Mouse (Mus musculus): ENCODE results near the gene Spaar. TPM values are rescaled to one million over a fixed set of nuclear protein-coding genes. Genes with fewer than 3 reads are reported as not detected.
A peak's percentile ranks its signal among the peaks of the same experiment; 100 is the strongest.

Spaar gene
- polyA plus RNA-seq, 1 experiment from 2014 or later: not detected

DNA sequence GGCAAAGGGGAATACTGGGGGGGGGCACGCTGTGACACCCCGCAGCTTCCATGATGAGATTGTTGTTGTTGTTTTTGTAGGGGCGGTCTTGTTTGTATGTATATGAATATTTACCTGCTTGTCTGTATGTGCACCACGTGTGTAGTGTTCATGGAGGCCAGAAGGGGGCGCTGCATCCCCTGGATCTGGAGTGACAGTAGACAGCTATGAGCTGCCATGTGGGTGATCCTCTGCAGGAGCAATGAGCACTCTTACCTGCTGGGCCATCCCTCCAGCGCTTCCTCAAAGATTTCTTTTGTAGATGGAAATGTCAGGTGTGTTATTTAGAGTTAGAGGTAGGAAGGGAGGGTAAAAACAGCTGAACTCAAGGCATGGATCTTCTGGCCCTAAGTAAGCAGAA is 26.4 kb upstream of the Spaar start:
- no peak overlapping the region for H3K9ac ChIP-seq (ENCODE audit: low read depth, low read length)
- H3K27ac ChIP-seq (ENCODE audit: low read depth, low read length): no peak overlapping the region
- H3K36me3 ChIP-seq (ENCODE audit: control insufficient read depth, insufficient read depth, low read length): no peaks in the 10 kb centered on the region
- ATAC-seq (replicated peaks; ENCODE audit: low FRiP score): no peak
- no peak overlapping the region for H3K4me3 ChIP-seq (ENCODE audit: low read depth, low read length)
- H3K27me3 ChIP-seq (replicated peaks; ENCODE audit: control insufficient read depth, insufficient read depth, low read length): 0 out of 2 replicates have a peak, but pooled peaks cover 2% of the 10 kb centered on the region
- H3K4me1 ChIP-seq (replicated peaks; ENCODE audit: control insufficient read depth, insufficient read depth, low read length): no peaks in the 10 kb centered on the region
- WGBS: 63% methylated on average over 6 of the region's 6 CpGs
- H3K4me2 ChIP-seq: no peak overlapping the region
- no peak for DNase-seq (ENCODE audit: low spot score)
- no peaks in the 10 kb centered on the region for H3K9me3 ChIP-seq (ENCODE audit: control insufficient read depth, low read length)

- DNase-seq (ENCODE audit: low spot score): no peak
- 84% methylated on average over 8 of the region's 8 CpGs for WGBS
- ATAC-seq (replicated peaks; ENCODE audit: low FRiP score): no peak
Observed at GRCm38 (mm10) chr4:43703851-43704250, 26.0 kb upstream of the Spaar start.

GRCm38 (mm10) chr4:43705991-43706390 is 23.8 kb upstream of the Spaar start:
- Histone ChIP-seq H3K36me3 (ENCODE audit: control insufficient read depth, insufficient read depth, low read length) (no peaks in the 10 kb centered on the region), H3K27me3 (replicated peaks; ENCODE audit: control insufficient read depth, insufficient read depth, low read length) (no peaks in the 10 kb centered on the region), H3K9me3 (ENCODE audit: control insufficient read depth, low read length) (no peaks in the 10 kb centered on the region), H3K27ac (ENCODE audit: low read depth, low read length) (no peak overlapping the region), H3K4me3 (ENCODE audit: low read depth, low read length) (no peak overlapping the region), H3K9ac (ENCODE audit: low read depth, low read length) (no peak overlapping the region), H3K4me2 (no peak overlapping the region), H3K4me1 (replicated peaks; ENCODE audit: control insufficient read depth, insufficient read depth, low read length) (no peaks in the 10 kb centered on the region)
- WGBS: 83% methylated on average over 13 of the region's 13 CpGs
- no peak for DNase-seq (ENCODE audit: low spot score)
- no peak for ATAC-seq (replicated peaks; ENCODE audit: low FRiP score)

More at GRCm38 (mm10) chr4:43703851-43704250, 26.0 kb upstream of the Spaar start:
- Histone ChIP-seq H3K27me3 (replicated peaks; ENCODE audit: control insufficient read depth, insufficient read depth, low read length) (no peaks in the 10 kb centered on the region), H3K9ac (ENCODE audit: low read depth, low read length) (no peak overlapping the region), H3K4me2 (no peak overlapping the region), H3K9me3 (ENCODE audit: control insufficient read depth, low read length) (no peaks in the 10 kb centered on the region), H3K4me3 (ENCODE audit: low read depth, low read length) (no peak overlapping the region), H3K36me3 (ENCODE audit: control insufficient read depth, insufficient read depth, low read length) (no peaks in the 10 kb centered on the region), H3K4me1 (replicated peaks; ENCODE audit: control insufficient read depth, insufficient read depth, low read length) (no peaks in the 10 kb centered on the region), H3K27ac (ENCODE audit: low read depth, low read length) (no peak overlapping the region)

DNA sequence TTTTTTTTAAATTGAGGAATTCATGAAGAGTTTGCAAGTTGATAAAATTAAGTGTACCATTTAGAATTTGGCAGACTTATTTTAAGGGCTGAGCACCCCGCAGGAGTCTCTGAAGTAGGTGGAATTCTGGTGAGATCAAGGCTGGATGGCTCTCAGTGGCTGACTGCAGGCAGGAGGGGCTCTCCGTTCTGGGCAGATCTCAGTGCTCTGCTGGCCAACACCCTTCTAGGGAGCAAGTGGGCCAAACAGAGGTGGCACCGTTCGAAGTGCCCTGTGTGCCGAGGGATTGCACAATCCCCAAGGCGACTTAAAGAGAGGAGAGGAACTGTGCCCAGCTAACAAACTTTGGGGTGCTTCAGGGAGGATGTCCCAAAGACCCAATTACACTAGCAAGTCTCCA is 20.0 kb upstream of the Spaar start, which contains the start of gene Olfr71:
Gene Olfr71, minus strand, starts transcription at position 387 of the 400 bp plus-strand sequence.
- Histone ChIP-seq H3K9me3 (ENCODE audit: control insufficient read depth, low read length) (no peaks in the 10 kb centered on the region), H3K4me3 (ENCODE audit: low read depth, low read length) (no peak within 1 kb of the TSS), H3K27ac (ENCODE audit: low read depth, low read length) (no peak within 1 kb of the TSS), H3K27me3 (replicated peaks; ENCODE audit: control insufficient read depth, insufficient read depth, low read length) (peaks cover 5% of the 10 kb centered on the region; the same call in 1 of the 2 replicates), H3K4me2 (no peak within 1 kb of the TSS), H3K4me1 (replicated peaks; ENCODE audit: control insufficient read depth, insufficient read depth, low read length) (no peaks in the 10 kb centered on the region), H3K36me3 (ENCODE audit: control insufficient read depth, insufficient read depth, low read length) (no peaks in the 10 kb centered on the region), H3K9ac (ENCODE audit: low read depth, low read length) (no peak within 1 kb of the TSS)
- no peak for DNase-seq (ENCODE audit: low spot score)
- no peak for ATAC-seq (replicated peaks; ENCODE audit: low FRiP score)
- 70% methylated on average over 6 of the region's 6 CpGs for WGBS

DNA sequence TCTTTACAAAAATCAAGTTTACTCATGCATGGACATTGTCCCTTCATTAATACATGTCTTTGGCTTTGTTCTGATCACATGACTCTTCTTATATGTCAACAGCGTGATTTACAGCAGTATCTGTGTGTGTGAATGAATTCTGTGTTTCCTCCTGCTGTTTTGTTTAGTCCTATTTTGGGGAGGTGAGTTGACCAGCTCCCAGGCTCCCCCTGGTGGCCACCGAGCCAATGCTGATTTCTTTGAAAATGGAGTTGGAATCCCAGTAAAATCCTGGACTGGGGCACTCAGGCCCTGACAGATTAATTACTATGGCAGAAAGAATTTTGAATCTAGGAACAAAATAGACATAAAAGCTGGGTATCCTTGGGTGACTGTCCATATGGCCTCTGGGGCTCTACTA is 18.0 kb upstream of the Spaar start:
- peaks cover 5% of the 10 kb centered on the region; the same call in 1 of the 2 replicates for H3K27me3 ChIP-seq (replicated peaks; ENCODE audit: control insufficient read depth, insufficient read depth, low read length)
- WGBS: 4% methylated on average over 2 of the region's 2 CpGs
- H3K9me3 ChIP-seq (ENCODE audit: control insufficient read depth, low read length): no peaks in the 10 kb centered on the region
- H3K4me1 ChIP-seq (replicated peaks; ENCODE audit: control insufficient read depth, insufficient read depth, low read length): no peaks in the 10 kb centered on the region
- no peaks in the 10 kb centered on the region for H3K36me3 ChIP-seq (ENCODE audit: control insufficient read depth, insufficient read depth, low read length)
- DNase-seq (ENCODE audit: low spot score) (peak; percentile 68), ATAC-seq (replicated peaks; ENCODE audit: low FRiP score) (no peak)
- no peak overlapping the region for H3K4me3 ChIP-seq (ENCODE audit: low read depth, low read length)
- H3K4me2 ChIP-seq: no peak overlapping the region
- H3K9ac ChIP-seq (ENCODE audit: low read depth, low read length): no peak overlapping the region
- no peak overlapping the region for H3K27ac ChIP-seq (ENCODE audit: low read depth, low read length)

DNA sequence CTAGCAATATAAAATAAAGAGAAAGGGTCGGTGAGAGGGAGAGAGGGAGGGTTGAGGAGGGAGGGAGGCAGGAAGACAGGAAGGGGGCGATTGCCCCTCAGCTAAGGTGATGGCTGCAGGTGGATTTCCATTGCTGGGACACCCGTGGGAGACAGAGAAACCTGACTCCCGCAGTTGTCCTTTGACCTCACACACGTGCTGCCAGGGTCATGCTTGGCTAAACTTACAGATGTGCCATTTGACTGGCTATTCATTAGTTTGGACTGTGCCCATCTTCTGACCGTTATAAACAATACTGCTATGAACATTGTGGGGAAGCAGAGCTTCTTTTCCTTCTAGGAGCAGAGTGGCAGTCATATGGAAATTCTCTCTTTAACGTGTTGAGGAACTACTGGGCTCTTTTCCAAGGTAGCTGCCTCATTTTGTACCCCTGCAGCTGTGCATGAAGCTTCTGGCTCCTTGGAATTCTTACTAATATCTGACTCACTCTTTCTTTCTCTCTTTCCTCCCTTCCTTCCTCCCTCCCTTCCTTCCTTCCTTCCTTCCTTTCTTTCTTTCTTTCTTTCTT is 16.1 kb upstream of the Spaar start:
- ATAC-seq (replicated peaks; ENCODE audit: low FRiP score) (no peak), DNase-seq (ENCODE audit: low spot score) (no peak)
- no peaks in the 10 kb centered on the region for H3K36me3 ChIP-seq (ENCODE audit: control insufficient read depth, insufficient read depth, low read length)
- no peak overlapping the region for H3K27ac ChIP-seq (ENCODE audit: low read depth, low read length)
- H3K4me2 ChIP-seq: no peak overlapping the region
- H3K4me1 ChIP-seq (replicated peaks; ENCODE audit: control insufficient read depth, insufficient read depth, low read length): no peaks in the 10 kb centered on the region
- H3K9me3 ChIP-seq (ENCODE audit: control insufficient read depth, low read length): no peaks in the 10 kb centered on the region
- no peak overlapping the region for H3K4me3 ChIP-seq (ENCODE audit: low read depth, low read length)
- WGBS: 41% methylated on average over 7 of the region's 7 CpGs
- H3K9ac ChIP-seq (ENCODE audit: low read depth, low read length): no peak overlapping the region
- H3K27me3 ChIP-seq (replicated peaks; ENCODE audit: control insufficient read depth, insufficient read depth, low read length): peaks cover 5% of the 10 kb centered on the region; the same call in 1 of the 2 replicates

GRCm38 (mm10) chr4:43720491-43721228 is 9.2 kb upstream of the Spaar start:
- Histone ChIP-seq H3K9ac (ENCODE audit: low read depth, low read length) (no peak overlapping the region), H3K27me3 (replicated peaks; ENCODE audit: control insufficient read depth, insufficient read depth, low read length) (no peaks in the 10 kb centered on the region), H3K9me3 (ENCODE audit: control insufficient read depth, low read length) (no peaks in the 10 kb centered on the region), H3K4me1 (replicated peaks; ENCODE audit: control insufficient read depth, insufficient read depth, low read length) (no peaks in the 10 kb centered on the region), H3K27ac (ENCODE audit: low read depth, low read length) (no peak overlapping the region), H3K4me2 (no peak overlapping the region), H3K4me3 (ENCODE audit: low read depth, low read length) (no peak overlapping the region), H3K36me3 (ENCODE audit: control insufficient read depth, insufficient read depth, low read length) (no peaks in the 10 kb centered on the region)
- ATAC-seq (replicated peaks; ENCODE audit: low FRiP score) (no peak), DNase-seq (ENCODE audit: low spot score) (no peak)
- 59% methylated on average over 14 of the region's 16 CpGs for WGBS

DNA sequence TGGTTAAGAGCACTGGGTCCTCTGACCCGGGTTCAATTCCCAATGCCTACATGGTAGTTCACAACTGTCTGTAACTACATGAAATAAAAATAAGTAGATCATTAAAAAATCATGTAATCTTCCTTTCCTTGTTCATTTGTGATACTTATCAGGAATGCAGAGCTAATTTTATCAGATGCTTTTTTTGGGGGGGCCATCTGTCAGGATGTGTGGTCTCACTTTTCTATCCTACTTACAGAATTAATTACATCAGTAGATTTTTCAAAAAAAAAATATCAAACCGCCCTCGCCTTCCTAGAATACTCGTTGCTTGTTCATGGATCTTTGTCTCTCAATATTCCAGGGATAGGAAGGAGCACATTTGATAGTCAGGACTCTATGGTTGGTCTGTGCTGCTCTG is 7.6 kb upstream of the Spaar start:
- no peak for ATAC-seq (replicated peaks; ENCODE audit: low FRiP score)
- H3K9ac ChIP-seq (ENCODE audit: low read depth, low read length): no peak overlapping the region
- DNase-seq (ENCODE audit: low spot score): no peak
- H3K9me3 ChIP-seq (ENCODE audit: control insufficient read depth, low read length): no peaks in the 10 kb centered on the region
- no peak overlapping the region for H3K4me3 ChIP-seq (ENCODE audit: low read depth, low read length)
- H3K27me3 ChIP-seq (replicated peaks; ENCODE audit: control insufficient read depth, insufficient read depth, low read length): no peaks in the 10 kb centered on the region
- no peak overlapping the region for H3K27ac ChIP-seq (ENCODE audit: low read depth, low read length)
- H3K4me1 ChIP-seq (replicated peaks; ENCODE audit: control insufficient read depth, insufficient read depth, low read length): peaks cover 7% of the 10 kb centered on the region; the same call in 1 of the 2 replicates
- no peaks in the 10 kb centered on the region for H3K36me3 ChIP-seq (ENCODE audit: control insufficient read depth, insufficient read depth, low read length)
- 86% methylated on average over 4 of the region's 4 CpGs for WGBS
- no peak overlapping the region for H3K4me2 ChIP-seq

- Histone ChIP-seq H3K9me3 (ENCODE audit: control insufficient read depth, low read length) (no peaks in the 10 kb centered on the region), H3K4me3 (ENCODE audit: low read depth, low read length) (no peak overlapping the region), H3K4me1 (replicated peaks; ENCODE audit: control insufficient read depth, insufficient read depth, low read length) (peaks cover 33% of the 10 kb centered on the region), H3K9ac (ENCODE audit: low read depth, low read length) (no peak overlapping the region), H3K27ac (ENCODE audit: low read depth, low read length) (no peak overlapping the region), H3K36me3 (ENCODE audit: control insufficient read depth, insufficient read depth, low read length) (no peaks in the 10 kb centered on the region), H3K4me2 (no peak overlapping the region), H3K27me3 (replicated peaks; ENCODE audit: control insufficient read depth, insufficient read depth, low read length) (no peaks in the 10 kb centered on the region)
- no peak for ATAC-seq (replicated peaks; ENCODE audit: low FRiP score)
- WGBS: 18% methylated on average over 1 of the region's 1 CpGs
- DNase-seq (ENCODE audit: low spot score): no peak
Observed at GRCm38 (mm10) chr4:43724764-43725163, 5.1 kb upstream of the Spaar start.
